Mouse (Mus musculus): ENCODE results near the gene Sugct. TPM values are rescaled to one million over a fixed set of nuclear protein-coding genes. Genes with fewer than 3 reads are reported as not detected.

Sugct gene
- polyA plus RNA-seq, 1 experiment from 2014 or later, result 6.6 TPM

DNA sequence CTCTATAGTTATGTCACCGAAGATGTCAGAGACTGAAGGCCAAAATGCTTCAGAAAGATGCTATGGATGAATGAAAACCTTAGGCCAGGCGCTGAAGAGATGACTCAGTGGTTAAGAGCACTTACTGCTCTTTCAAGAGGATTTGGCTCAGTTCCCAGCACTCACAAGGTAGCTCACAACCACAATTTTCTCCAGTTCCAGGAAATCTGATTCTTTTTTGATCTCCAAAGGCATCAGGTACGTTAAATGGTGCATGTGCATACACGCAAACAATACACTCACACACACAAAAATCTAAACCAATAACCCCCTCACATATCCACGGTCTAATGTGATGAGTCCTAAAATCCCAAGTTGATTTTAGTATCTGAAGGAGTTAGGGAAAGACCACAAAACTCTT lies 1.5 kb downstream of the Sugct start:
- peak overlapping the region; percentile 60 for H3K4me2 ChIP-seq
- no peak for ATAC-seq (replicated peaks; ENCODE audit: insufficient number of reproducible peaks, insufficient read depth, low FRiP score, low read depth)
- H3K9ac ChIP-seq, result no peak overlapping the region
- H3K36me3 ChIP-seq, result no peaks in the 10 kb centered on the region
- H3K4me3 ChIP-seq, result peak overlapping the region; percentile 75
- no peaks in the 10 kb centered on the region for H3K27me3 ChIP-seq
- H3K9me3 ChIP-seq (replicated peaks), result no peaks in the 10 kb centered on the region
- H3K27ac ChIP-seq, result 0 out of 2 replicates have a peak overlapping the region, but pooled peaks have one; percentile 25
- 56% methylated on average over 5 of the region's 5 CpGs for WGBS
- peaks cover 9% of the 10 kb centered on the region for H3K4me1 ChIP-seq (replicated peaks)

DNA sequence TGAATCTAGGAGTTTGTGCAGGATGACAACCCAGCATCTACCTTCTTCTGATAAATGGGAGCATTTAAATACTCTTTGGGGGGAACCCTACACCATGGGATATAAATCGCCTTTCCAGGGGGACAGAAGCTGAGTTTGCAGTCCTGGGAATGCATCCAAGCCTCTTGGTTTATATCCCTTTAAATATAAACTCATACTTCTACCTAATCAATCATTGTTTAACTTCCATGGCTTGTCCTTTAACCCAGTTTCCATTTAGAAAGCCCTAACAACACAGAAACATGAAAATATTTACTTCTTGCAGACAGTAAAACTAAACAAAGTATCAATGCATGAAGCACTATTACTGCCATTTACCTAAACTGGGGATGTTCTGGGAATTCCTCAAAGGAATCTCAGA lies 3.9 kb downstream of the Sugct start:
- H3K4me3 ChIP-seq, result no peak overlapping the region
- peaks cover 6% of the 10 kb centered on the region for H3K4me1 ChIP-seq (replicated peaks)
- no peaks in the 10 kb centered on the region for H3K27me3 ChIP-seq
- 58% methylated on average over 1 of the region's 1 CpGs for WGBS
- no peak overlapping the region for H3K9ac ChIP-seq
- H3K9me3 ChIP-seq (replicated peaks), result no peaks in the 10 kb centered on the region
- no peaks in the 10 kb centered on the region for H3K36me3 ChIP-seq
- ATAC-seq (replicated peaks; ENCODE audit: insufficient number of reproducible peaks, insufficient read depth, low FRiP score, low read depth), result no peak
- no peak overlapping the region for H3K27ac ChIP-seq
- H3K4me2 ChIP-seq, result no peak overlapping the region

DNA sequence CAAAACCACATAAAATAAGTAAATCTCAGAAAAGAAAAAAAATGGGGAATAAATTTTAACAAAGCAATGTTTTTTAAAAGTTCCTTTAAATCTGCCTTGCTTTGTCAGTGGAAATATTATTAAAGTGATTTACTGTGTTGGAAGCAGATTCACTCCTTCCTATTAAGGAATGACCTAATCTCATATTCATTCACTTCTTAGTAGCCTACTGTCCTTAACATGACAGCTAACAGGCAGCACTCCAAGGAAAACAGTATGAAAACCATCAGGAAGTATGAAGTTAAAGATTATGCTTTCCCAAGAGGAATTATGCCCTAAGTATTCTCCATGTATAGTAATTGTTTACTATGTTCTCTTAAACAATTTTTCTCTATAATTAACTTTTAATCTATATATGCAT lies 4.7 kb downstream of the Sugct start:
- ATAC-seq (replicated peaks; ENCODE audit: insufficient number of reproducible peaks, insufficient read depth, low FRiP score, low read depth), result no peak
- no peaks in the 10 kb centered on the region for H3K36me3 ChIP-seq

DNA sequence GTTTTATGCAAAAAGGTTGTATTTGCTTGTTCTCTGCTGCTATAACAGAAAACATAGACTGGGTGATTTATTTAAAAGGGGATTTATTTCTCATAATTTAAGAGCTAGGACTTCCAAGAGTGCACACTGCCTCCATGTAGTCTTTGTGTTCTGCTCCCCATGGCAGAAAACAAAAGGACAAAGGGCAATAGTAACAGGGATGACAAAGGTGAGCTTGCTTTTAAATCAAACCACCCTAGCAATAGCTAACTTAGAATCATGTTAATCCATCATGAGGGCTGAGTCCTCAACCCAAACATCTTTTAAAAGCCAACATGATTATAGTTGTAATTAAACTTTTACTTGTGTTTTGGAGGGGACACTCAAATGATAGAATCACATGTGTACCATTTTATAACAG lies 5.9 kb downstream of the Sugct start:
- no peak overlapping the region for H3K4me2 ChIP-seq
- no peak for ATAC-seq (replicated peaks; ENCODE audit: insufficient number of reproducible peaks, insufficient read depth, low FRiP score, low read depth)

More for the DNA sequence above, 4.7 kb downstream of the Sugct start:
- no peaks in the 10 kb centered on the region for H3K27me3 ChIP-seq
- no peak overlapping the region for H3K4me2 ChIP-seq
- 0 out of 2 replicates have a peak overlapping the region, but pooled peaks have one; percentile 27 for H3K27ac ChIP-seq
- no peak overlapping the region for H3K9ac ChIP-seq
- H3K4me1 ChIP-seq (replicated peaks), result peaks cover 6% of the 10 kb centered on the region
- H3K4me3 ChIP-seq, result no peak overlapping the region
- no peaks in the 10 kb centered on the region for H3K9me3 ChIP-seq (replicated peaks)

DNA sequence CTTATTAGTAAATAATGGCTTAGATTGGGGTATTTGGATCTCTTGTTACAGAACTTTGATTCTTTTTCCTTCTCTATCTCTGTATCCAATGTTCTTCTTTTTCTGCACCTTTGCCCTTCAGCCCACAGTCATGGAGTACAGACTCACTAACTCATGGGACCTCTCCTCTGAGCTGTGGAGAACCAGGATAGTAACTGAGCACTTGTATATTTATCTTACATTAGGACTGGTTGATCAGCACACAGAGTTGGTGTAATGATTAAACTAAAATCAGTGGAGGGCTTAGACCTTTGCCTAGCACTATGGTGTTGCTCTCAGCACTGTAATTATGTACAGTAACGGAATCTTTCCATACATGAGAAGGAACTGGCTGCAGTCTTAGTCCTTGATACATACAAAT lies 24.2 kb downstream of the Sugct start:
- H3K9me3 ChIP-seq (replicated peaks), result no peaks in the 10 kb centered on the region
- ATAC-seq (replicated peaks; ENCODE audit: insufficient number of reproducible peaks, insufficient read depth, low FRiP score, low read depth), result no peak
- WGBS, result 63% methylated on average over 1 of the region's 1 CpGs
- H3K9ac ChIP-seq, result no peak overlapping the region
- no peak overlapping the region for H3K4me3 ChIP-seq
- no peaks in the 10 kb centered on the region for H3K27me3 ChIP-seq
- H3K36me3 ChIP-seq, result no peaks in the 10 kb centered on the region
- no peak overlapping the region for H3K27ac ChIP-seq
- no peaks in the 10 kb centered on the region for H3K4me1 ChIP-seq (replicated peaks)
- H3K4me2 ChIP-seq, result no peak overlapping the region

More for the DNA sequence above, 5.9 kb downstream of the Sugct start:
- Histone ChIP-seq H3K9ac (no peak overlapping the region), H3K27ac (no peak overlapping the region), H3K9me3 (replicated peaks) (no peaks in the 10 kb centered on the region), H3K27me3 (no peaks in the 10 kb centered on the region), H3K4me3 (no peak overlapping the region), H3K4me1 (replicated peaks) (peaks cover 6% of the 10 kb centered on the region), H3K36me3 (no peaks in the 10 kb centered on the region)

DNA sequence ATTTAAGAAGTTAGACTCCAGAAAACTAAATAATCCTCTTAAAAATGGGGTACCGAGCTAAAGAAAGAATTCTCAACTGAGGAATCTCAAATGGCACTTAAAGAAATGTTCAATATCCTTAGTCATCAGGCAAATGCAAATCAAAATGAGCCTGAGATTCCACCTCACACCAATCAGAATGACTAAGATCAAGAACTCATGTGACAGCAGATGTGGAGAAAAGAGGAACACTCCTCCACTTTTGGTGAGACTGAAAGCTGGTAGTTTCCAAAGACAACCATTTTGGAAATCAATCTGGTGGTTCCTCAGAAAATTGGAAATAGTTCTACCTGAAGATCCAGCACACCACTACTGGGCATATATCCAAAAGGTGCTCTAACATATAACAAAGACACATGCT lies 28.0 kb downstream of the Sugct start:
- Histone ChIP-seq H3K36me3 (no peaks in the 10 kb centered on the region), H3K4me1 (replicated peaks) (no peaks in the 10 kb centered on the region), H3K9ac (no peak overlapping the region), H3K27ac (no peak overlapping the region), H3K27me3 (no peaks in the 10 kb centered on the region), H3K4me2 (no peak overlapping the region), H3K9me3 (replicated peaks) (no peaks in the 10 kb centered on the region), H3K4me3 (no peak overlapping the region)
- 91% methylated on average over 1 of the region's 1 CpGs for WGBS
- ATAC-seq (replicated peaks; ENCODE audit: insufficient number of reproducible peaks, insufficient read depth, low FRiP score, low read depth), result no peak

DNA sequence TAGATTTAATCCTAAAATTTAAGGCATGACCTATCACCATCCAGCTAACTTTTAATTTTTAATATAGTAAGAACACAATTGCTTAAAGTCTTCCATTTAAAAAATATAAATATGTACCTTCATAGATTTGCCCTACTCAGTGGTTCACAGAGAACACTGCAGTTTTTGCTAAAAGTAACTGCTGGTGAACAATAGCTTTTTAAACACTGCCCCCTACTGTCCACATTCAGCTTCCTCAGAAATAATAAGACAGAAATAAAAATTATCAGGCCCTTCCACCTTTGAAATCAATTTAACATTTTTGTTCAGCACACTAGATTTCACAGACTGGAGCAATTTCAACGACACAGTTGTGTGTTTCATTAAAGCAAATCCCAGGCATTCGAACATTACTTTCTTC lies 53.1 kb downstream of the Sugct start:
- Histone ChIP-seq H3K27ac (no peak overlapping the region), H3K9me3 (replicated peaks) (no peaks in the 10 kb centered on the region), H3K36me3 (no peaks in the 10 kb centered on the region), H3K4me3 (no peak overlapping the region), H3K27me3 (no peaks in the 10 kb centered on the region), H3K4me1 (replicated peaks) (no peaks in the 10 kb centered on the region), H3K9ac (no peak overlapping the region), H3K4me2 (no peak overlapping the region)
- ATAC-seq (replicated peaks; ENCODE audit: insufficient number of reproducible peaks, insufficient read depth, low FRiP score, low read depth), result no peak
- WGBS, result 42% methylated on average over 2 of the region's 2 CpGs

DNA sequence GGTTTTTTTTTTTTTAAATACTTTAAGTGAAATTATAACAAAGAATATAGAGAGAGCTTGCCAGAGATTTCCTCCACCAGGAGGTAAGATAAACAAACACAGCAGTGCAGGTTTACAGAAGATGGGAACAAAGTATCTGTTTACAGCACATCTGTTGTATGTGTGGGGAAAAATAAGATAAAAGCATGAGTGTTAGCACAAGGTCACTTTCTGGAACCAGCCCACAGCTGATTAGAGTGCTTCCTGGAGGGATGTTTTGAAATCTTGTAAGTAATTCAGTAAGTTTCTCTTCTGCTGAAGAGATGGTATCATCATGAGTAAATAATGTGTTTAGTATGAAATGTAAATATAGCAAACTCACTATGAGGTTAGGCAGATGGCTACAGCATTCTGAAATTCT lies 57.3 kb downstream of the Sugct start:
- no peaks in the 10 kb centered on the region for H3K4me1 ChIP-seq (replicated peaks)
- no peak overlapping the region for H3K4me3 ChIP-seq
- no peak for ATAC-seq (replicated peaks; ENCODE audit: insufficient number of reproducible peaks, insufficient read depth, low FRiP score, low read depth)
- no peak overlapping the region for H3K9ac ChIP-seq
- H3K9me3 ChIP-seq (replicated peaks), result no peaks in the 10 kb centered on the region
- H3K27me3 ChIP-seq, result no peaks in the 10 kb centered on the region
- H3K27ac ChIP-seq, result no peak overlapping the region
- H3K4me2 ChIP-seq, result no peak overlapping the region
- H3K36me3 ChIP-seq, result no peaks in the 10 kb centered on the region

DNA sequence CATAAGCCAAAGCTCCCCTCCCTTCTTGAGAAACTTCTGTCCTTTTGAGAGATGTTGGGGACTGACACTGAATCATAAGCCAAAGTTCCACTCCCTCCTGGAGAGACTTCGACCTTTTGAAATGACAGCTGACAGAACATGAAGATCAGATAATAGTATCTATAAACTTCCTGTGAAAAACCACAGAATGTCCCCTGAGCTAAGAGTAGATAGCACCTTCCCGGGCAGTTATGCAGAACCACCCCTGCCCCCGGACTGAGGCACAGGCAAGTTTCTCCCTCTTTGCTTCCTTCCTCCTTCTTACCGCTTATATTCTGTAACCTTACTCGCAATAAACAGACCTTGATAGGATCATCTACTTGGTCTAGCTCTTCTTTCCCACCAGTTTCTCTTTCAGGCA lies 68.2 kb downstream of the Sugct start:
- Histone ChIP-seq H3K4me1 (replicated peaks) (no peaks in the 10 kb centered on the region), H3K4me3 (no peak overlapping the region), H3K27ac (no peak overlapping the region), H3K36me3 (no peaks in the 10 kb centered on the region), H3K27me3 (no peaks in the 10 kb centered on the region), H3K4me2 (no peak overlapping the region), H3K9ac (no peak overlapping the region), H3K9me3 (replicated peaks) (no peaks in the 10 kb centered on the region)
- ATAC-seq (replicated peaks; ENCODE audit: insufficient number of reproducible peaks, insufficient read depth, low FRiP score, low read depth), result no peak
- WGBS, result 69% methylated on average over 5 of the region's 5 CpGs

DNA sequence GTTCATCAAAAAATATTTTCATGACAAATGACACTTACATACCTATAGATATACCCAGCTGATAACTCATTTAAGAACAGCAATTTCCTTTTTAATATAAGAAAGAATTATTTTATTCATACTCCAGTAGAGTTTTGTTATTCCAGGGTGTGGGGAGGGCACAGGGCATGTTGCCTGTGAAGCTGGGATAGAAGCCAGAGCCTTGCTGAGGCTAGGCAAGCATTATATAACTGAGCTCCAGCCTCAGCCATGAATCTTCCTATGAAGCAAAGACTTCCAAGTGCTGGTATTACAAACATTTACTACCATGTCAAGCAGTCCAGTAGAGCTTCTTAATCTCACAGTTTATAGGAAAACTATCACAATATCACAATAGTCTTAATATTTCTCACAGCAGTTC lies 70.4 kb downstream of the Sugct start:
- Histone ChIP-seq H3K4me1 (replicated peaks) (no peaks in the 10 kb centered on the region), H3K9ac (no peak overlapping the region), H3K9me3 (replicated peaks) (no peaks in the 10 kb centered on the region), H3K36me3 (no peaks in the 10 kb centered on the region), H3K27ac (no peak overlapping the region), H3K4me3 (no peak overlapping the region), H3K4me2 (no peak overlapping the region), H3K27me3 (no peaks in the 10 kb centered on the region)
- no peak for ATAC-seq (replicated peaks; ENCODE audit: insufficient number of reproducible peaks, insufficient read depth, low FRiP score, low read depth)

DNA sequence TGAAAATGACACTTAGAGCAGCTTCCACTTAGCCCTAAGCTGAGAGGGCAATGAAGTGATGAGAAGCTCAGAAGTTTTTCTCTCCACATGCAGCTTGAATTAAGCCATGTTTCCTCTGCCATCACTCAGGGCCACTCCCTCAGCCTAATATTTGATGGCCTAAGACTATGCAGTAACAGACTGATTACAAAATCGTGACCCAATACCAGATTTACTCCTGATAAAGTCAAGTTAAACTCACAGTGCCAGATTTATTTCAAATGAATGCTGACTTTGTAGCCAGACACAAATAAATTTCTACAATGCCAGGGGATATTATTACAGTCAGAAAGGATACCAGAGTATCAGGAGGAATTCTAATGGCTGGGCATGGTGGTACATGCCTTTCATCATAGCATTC lies 89.1 kb downstream of the Sugct start:
- WGBS, result 54% methylated on average over 1 of the region's 1 CpGs
- H3K9me3 ChIP-seq (replicated peaks), result no peaks in the 10 kb centered on the region
- H3K36me3 ChIP-seq, result no peaks in the 10 kb centered on the region
- no peak overlapping the region for H3K27ac ChIP-seq
- H3K4me3 ChIP-seq, result no peak overlapping the region
- no peak overlapping the region for H3K4me2 ChIP-seq
- H3K4me1 ChIP-seq (replicated peaks), result no peaks in the 10 kb centered on the region
- no peak overlapping the region for H3K9ac ChIP-seq
- ATAC-seq (replicated peaks; ENCODE audit: insufficient number of reproducible peaks, insufficient read depth, low FRiP score, low read depth), result no peak
- H3K27me3 ChIP-seq, result no peaks in the 10 kb centered on the region

DNA sequence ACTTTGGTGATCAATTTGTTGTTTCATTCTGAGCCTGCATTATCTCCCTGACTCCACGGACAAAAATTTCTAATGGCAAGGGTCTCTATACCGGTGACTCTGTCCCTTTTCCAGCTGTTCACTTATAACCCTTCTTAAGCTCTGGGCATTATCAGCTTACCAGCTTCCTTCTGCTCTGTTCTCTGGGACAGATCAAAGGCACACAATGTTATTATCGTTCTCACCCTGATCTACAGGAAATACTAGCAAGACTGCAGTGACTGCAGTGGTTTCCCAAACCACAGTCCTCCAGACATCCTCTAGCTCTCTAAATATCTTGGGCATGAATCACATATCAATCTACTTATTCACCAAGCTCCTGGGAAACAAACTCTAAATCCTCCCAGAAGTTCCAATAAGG lies 90.7 kb downstream of the Sugct start:
- no peak overlapping the region for H3K27ac ChIP-seq
- no peak overlapping the region for H3K9ac ChIP-seq
- H3K9me3 ChIP-seq (replicated peaks), result no peaks in the 10 kb centered on the region
- no peak for ATAC-seq (replicated peaks; ENCODE audit: insufficient number of reproducible peaks, insufficient read depth, low FRiP score, low read depth)
- H3K4me3 ChIP-seq, result no peak overlapping the region
- H3K27me3 ChIP-seq, result no peaks in the 10 kb centered on the region
- H3K36me3 ChIP-seq, result no peaks in the 10 kb centered on the region
- H3K4me2 ChIP-seq, result no peak overlapping the region
- 34% methylated on average over 3 of the region's 3 CpGs for WGBS
- no peaks in the 10 kb centered on the region for H3K4me1 ChIP-seq (replicated peaks)

DNA sequence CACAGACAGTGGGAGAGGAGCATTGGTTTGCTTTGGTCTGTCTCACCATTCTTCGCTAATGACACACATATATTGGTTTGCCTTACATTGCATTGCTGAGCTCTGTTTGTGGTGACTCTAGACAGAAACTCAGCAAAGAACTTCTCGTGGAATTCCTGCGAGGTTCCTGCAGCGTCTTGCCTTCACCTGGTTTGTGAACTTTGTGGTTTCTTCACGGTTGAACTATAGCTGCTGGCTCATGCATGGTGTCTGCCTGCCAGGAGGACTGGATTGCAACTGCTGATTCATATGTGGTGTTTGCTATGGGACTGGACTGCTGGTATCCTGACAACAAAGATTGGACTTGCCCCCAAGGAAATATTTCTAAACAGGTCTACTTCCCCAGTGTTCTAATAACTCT lies 91.6 kb downstream of the Sugct start:
- no peaks in the 10 kb centered on the region for H3K4me1 ChIP-seq (replicated peaks)
- no peaks in the 10 kb centered on the region for H3K36me3 ChIP-seq
- H3K9ac ChIP-seq, result no peak overlapping the region
- 82% methylated on average over 5 of the region's 5 CpGs for WGBS
- H3K9me3 ChIP-seq (replicated peaks), result no peaks in the 10 kb centered on the region
- ATAC-seq (replicated peaks; ENCODE audit: insufficient number of reproducible peaks, insufficient read depth, low FRiP score, low read depth), result no peak
- no peak overlapping the region for H3K27ac ChIP-seq
- H3K4me2 ChIP-seq, result no peak overlapping the region
- no peak overlapping the region for H3K4me3 ChIP-seq
- no peaks in the 10 kb centered on the region for H3K27me3 ChIP-seq
